Mouse (Mus musculus) heart, adult 2 months (tissue): ENCODE results near the gene Atp11a. TPM values are rescaled to one million over a fixed set of nuclear protein-coding genes. Genes with fewer than 3 reads are reported as not detected.

ENCODE experiments used
- DNase-seq, 2 experiments: peaks; one replicate each; pipeline ENCODE4 v3.0.0; 2021
- H3K27ac ChIP-seq: fragments of 200-600 bp; 2 replicates; pipeline ENCODE4 v1.8.1; 2022
- H3K27me3 ChIP-seq: fragments of 200-500 bp; 2 replicates; pipeline ENCODE4 v1.6.1; 2012; ENCODE audit warnings: mild to moderate bottlenecking, low read length, inconsistent platforms, mixed read lengths; ENCODE audit not compliant: control insufficient read depth, insufficient read depth
- H3K36me3 ChIP-seq: fragments of 200-500 bp; 2 replicates; pipeline ENCODE4 v1.6.1; 2012; ENCODE audit warnings: low read length, inconsistent platforms; ENCODE audit not compliant: control insufficient read depth, insufficient read depth
- H3K4me1 ChIP-seq: fragments of 200-500 bp; 2 replicates; pipeline ENCODE4 v1.6.1; 2011; ENCODE audit warnings: low read length; ENCODE audit not compliant: control insufficient read depth, insufficient read depth
- H3K4me3 ChIP-seq: fragments of 200-600 bp; 2 replicates; pipeline ENCODE4 v1.8.1; 2022
- H3K79me2 ChIP-seq: fragments of 200-500 bp; replicated peaks from 2 replicates; pipeline ENCODE4 v1.6.1; 2012; ENCODE audit warnings: mild to moderate bottlenecking, inconsistent platforms, low read length, moderate library complexity, mixed read lengths; ENCODE audit not compliant: control insufficient read depth, insufficient read depth
- H3K9ac ChIP-seq: fragments of 200-500 bp; 2 replicates; pipeline ENCODE4 v1.6.1; 2012; ENCODE audit warnings: low read depth, mild to moderate bottlenecking, control low read depth, inconsistent platforms, low read length, mixed read lengths
- CTCF ChIP-seq: fragments of 200-600 bp; IDR thresholded peaks from 2 replicates; pipeline ENCODE4 v1.8.1; 2022; ENCODE audit warnings: antibody characterized with exemption, mild to moderate bottlenecking, moderate library complexity
- EP300 ChIP-seq: fragments of 200-500 bp; IDR thresholded peaks from 2 replicates; pipeline ENCODE4 v1.6.1; 2011; ENCODE audit warnings: low read depth, low read length, control low read depth; ENCODE audit not compliant: insufficient read depth
- POLR2A ChIP-seq: fragments of 200-500 bp; IDR thresholded peaks from 2 replicates; pipeline ENCODE4 v1.6.1; 2011; ENCODE audit warnings: mild to moderate bottlenecking, low read depth, low read length, control low read depth; ENCODE audit not compliant: insufficient read depth
- WGBS: fragments of 180-500 bp; shearing (Covaris S2); methylation state at CpG from one replicate; pipeline ENCODE4 v1.1.7; 2018; 5-methylcytosine and 5-hydroxymethylcytosine counted together
- intact Hi-C: fragments of 180-260 bp; cut with DNase I; formaldehyde crosslinking; loops from one replicate; pipeline ENCODE4 v1.15.1; 2025
- polyA plus RNA-seq: library from polyadenylated mRNA; depleted of rRNA; stranded (reverse); fragments of >200 nt; gene quantifications from 2 replicates; pipeline ENCODE4 v1.2.3, GENCODE M21; 2012
- total RNA-seq, 2 experiments: library from RNA; stranded (reverse); gene quantifications; 2 replicates each; pipeline ENCODE4 v1.2.3; 2021

Gene Atp11a
- total and polyA plus RNA-seq, 3 experiments = 56.0 to 80.1 (median 79.5) TPM

GRCm38 (mm10) chr8:12822892-12823291 lies 66.1 kb downstream of the Atp11a start:
- WGBS = 59% methylated on average over 7 of the region's 7 CpGs
- Histone ChIP-seq H3K4me3 (no peak overlapping the region), H3K27me3 (no peaks in the 10 kb centered on the region), H3K79me2 (no peaks in the 10 kb centered on the region), H3K27ac (no peak overlapping the region), H3K9ac (no peak overlapping the region), H3K4me1 (peaks cover 2% of the 10 kb centered on the region; the same call in 1 of the 2 replicates), H3K36me3 (no peaks in the 10 kb centered on the region)
- TF ChIP-seq POLR2A (no peak), CTCF (no peak), EP300 (no peak)
- intact Hi-C loops = no loop called here
- no peak for DNase-seq

- peaks cover 2% of the 10 kb centered on the region; the same call in 1 of the 2 replicates for H3K4me1 ChIP-seq
- no peak for TF ChIP-seq POLR2A
- TF ChIP-seq EP300 = no peak
- peak; percentile 50 for TF ChIP-seq CTCF
- H3K27me3 ChIP-seq = no peaks in the 10 kb centered on the region
- intact Hi-C loops = no loop called here
- no peaks in the 10 kb centered on the region for H3K36me3 ChIP-seq
- H3K9ac ChIP-seq = no peak overlapping the region
- no peak overlapping the region for H3K27ac ChIP-seq
- WGBS = 75% methylated on average over 10 of the region's 10 CpGs
- no peak overlapping the region for H3K4me3 ChIP-seq
- H3K79me2 ChIP-seq = no peaks in the 10 kb centered on the region
- no peak for DNase-seq
These were observed 67.7 kb downstream of the Atp11a start for GRCm38 (mm10) chr8:12824562-12824961.

GRCm38 (mm10) chr8:12825236-12825635 lies 68.4 kb downstream of the Atp11a start:
- Histone ChIP-seq H3K79me2 (no peaks in the 10 kb centered on the region), H3K36me3 (no peaks in the 10 kb centered on the region), H3K4me1 (peaks cover 2% of the 10 kb centered on the region; the same call in 1 of the 2 replicates), H3K27ac (no peak overlapping the region), H3K27me3 (no peaks in the 10 kb centered on the region), H3K9ac (no peak overlapping the region), H3K4me3 (no peak overlapping the region)
- TF ChIP-seq CTCF (no peak), POLR2A (no peak), EP300 (no peak)
- no peak for DNase-seq
- 50% methylated on average over 6 of the region's 6 CpGs for WGBS
- intact Hi-C loops = no loop called here

- 85% methylated on average over 8 of the region's 8 CpGs for WGBS
- no peak overlapping the region for H3K27ac ChIP-seq
- H3K4me3 ChIP-seq = no peak overlapping the region
- H3K36me3 ChIP-seq = no peaks in the 10 kb centered on the region
- no peaks in the 10 kb centered on the region for H3K79me2 ChIP-seq
- no peak for DNase-seq
- no peak overlapping the region for H3K9ac ChIP-seq
- TF ChIP-seq POLR2A = no peak
- no peak for TF ChIP-seq CTCF
- peaks cover 2% of the 10 kb centered on the region; the same call in 1 of the 2 replicates for H3K4me1 ChIP-seq
- intact Hi-C loops = no loop called here
- no peaks in the 10 kb centered on the region for H3K27me3 ChIP-seq
These were observed 68.9 kb downstream of the Atp11a start for GRCm38 (mm10) chr8:12825686-12826237.

- Histone ChIP-seq H3K4me1 (peaks cover 2% of the 10 kb centered on the region; the same call in 1 of the 2 replicates), H3K36me3 (no peaks in the 10 kb centered on the region), H3K9ac (no peak overlapping the region), H3K27me3 (no peaks in the 10 kb centered on the region), H3K4me3 (no peak overlapping the region), H3K79me2 (no peaks in the 10 kb centered on the region), H3K27ac (no peak overlapping the region)
- TF ChIP-seq POLR2A (no peak), EP300 (no peak), CTCF (no peak)
- no peak for DNase-seq
- intact Hi-C loops = no loop called here
- WGBS = 86% methylated on average over 9 of the region's 9 CpGs
These were observed 70.3 kb downstream of the Atp11a start for GRCm38 (mm10) chr8:12827124-12827523.

GRCm38 (mm10) chr8:12828298-12828697 lies 71.5 kb downstream of the Atp11a start:
- whole genome bisulfite sequencing = 46% methylated on average over 6 of the region's 6 CpGs
- no peak for TF ChIP-seq EP300
- TF ChIP-seq CTCF = no peak
- TF ChIP-seq POLR2A = no peak
- no peaks in the 10 kb centered on the region for H3K36me3 ChIP-seq
- H3K4me1 ChIP-seq = peaks cover 2% of the 10 kb centered on the region; the same call in 1 of the 2 replicates
- H3K4me3 ChIP-seq = no peak overlapping the region
- H3K9ac ChIP-seq = no peak overlapping the region
- H3K27me3 ChIP-seq = no peaks in the 10 kb centered on the region
- DNase-seq = no peak
- H3K79me2 ChIP-seq = no peaks in the 10 kb centered on the region
- intact Hi-C loops = no loop called here
- H3K27ac ChIP-seq = no peak overlapping the region
